Mouse (Mus musculus) intestine, embryonic 14.5 days (tissue): ENCODE measurements around the gene Suz12. TPM values are rescaled to one million over a fixed set of nuclear protein-coding genes. Genes with fewer than 3 reads are reported as not detected.
"Not testable (repeated sequence)": the region's sequence is repeated elsewhere in the genome, so short reads cannot be mapped to it uniquely, and the experiment has no call there.

Experiments used
- ATAC-seq: fragments of 200-750 bp; cut with Nextera tagmentation; replicated peaks from 2 replicates; pipeline ENCODE4 v1.8.0; 2017; ENCODE audit warnings: low read depth, moderate number of reproducible peaks, moderate TSS enrichment, moderate library complexity; ENCODE audit not compliant: low FRiP score, low TSS enrichment
- DNase-seq: peaks from one replicate; pipeline ENCODE4 v3.0.0-alpha.2; 2018; ENCODE audit warnings: low spot score
- H3K27ac ChIP-seq: fragments of 300-500 bp; sonication (generic); 2 replicates; pipeline ENCODE4 v1.5.1; 2014; ENCODE audit warnings: low read depth, mild to moderate bottlenecking, control low read depth
- H3K27me3 ChIP-seq: fragments of 300-500 bp; sonication (generic); replicated peaks from 2 replicates; pipeline ENCODE4 v1.6.1; 2014; ENCODE audit warnings: low read length, control low read depth; ENCODE audit not compliant: control insufficient read depth, insufficient read depth
- H3K36me3 ChIP-seq: fragments of 300-500 bp; sonication (generic); 2 replicates; pipeline ENCODE4 v1.6.1; 2014; ENCODE audit warnings: low read length, control low read depth; ENCODE audit not compliant: control insufficient read depth, insufficient read depth
- H3K4me1 ChIP-seq: fragments of 300-500 bp; sonication (generic); replicated peaks from 2 replicates; pipeline ENCODE4 v1.6.1; 2014; ENCODE audit warnings: low read length, control low read depth, mixed read lengths; ENCODE audit not compliant: control insufficient read depth, insufficient read depth
- H3K4me2 ChIP-seq: fragments of 300-500 bp; sonication (generic); 2 replicates; pipeline ENCODE4 v1.6.1; 2014; ENCODE audit warnings: low read length
- H3K4me3 ChIP-seq: fragments of 300-500 bp; sonication (generic); 2 replicates; pipeline ENCODE4 v1.5.1; 2014; ENCODE audit warnings: low read depth, low read length, control low read depth, mixed read lengths
- H3K9ac ChIP-seq: fragments of 300-500 bp; sonication (generic); 2 replicates; pipeline ENCODE4 v1.6.1; 2014; ENCODE audit warnings: mild to moderate bottlenecking, low read length
- H3K9me3 ChIP-seq: fragments of 300-500 bp; sonication (generic); 2 replicates; pipeline ENCODE4 v1.6.1; 2016; ENCODE audit warnings: low read length, control low read depth; ENCODE audit not compliant: control insufficient read depth
- WGBS: fragments of 180-500 bp; shearing (Covaris S2); extraction: QIAGEN DNeasy Blood & Tissue Kit; methylation state at CpG from one replicate; pipeline ENCODE4 v1.1.7; 2014; 5-methylcytosine and 5-hydroxymethylcytosine counted together
- polyA plus RNA-seq: library from polyadenylated mRNA; unstranded; fragments of >200 nt; fragmentation: Nextera tagmentation; extraction: Ambion mirVana; gene quantifications from 2 replicates; pipeline ENCODE4 v1.2.1, GENCODE M21; 2014

Suz12 gene
- polyA plus RNA-seq, 1 experiment from 2014 or later, result 29.6 TPM

DNA sequence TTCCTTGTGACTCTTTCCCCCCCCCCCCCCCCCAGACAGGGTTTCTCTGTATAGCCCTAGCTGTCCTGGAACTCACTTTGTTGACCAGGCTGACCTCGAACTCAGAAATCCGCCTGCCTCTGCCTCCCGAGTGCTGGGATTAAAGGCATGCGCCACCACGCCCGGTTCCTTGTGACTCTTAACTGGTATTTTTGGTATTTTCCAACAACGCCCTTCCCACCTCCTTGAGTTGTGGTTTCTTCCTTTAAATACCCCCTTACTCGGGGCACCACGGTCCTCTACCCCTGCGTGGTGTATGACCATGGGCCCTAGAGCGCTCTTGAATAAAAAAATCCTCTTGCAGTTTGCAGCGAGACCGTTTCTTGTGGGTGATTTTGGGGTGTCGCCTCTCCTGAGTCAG lies 15.8 kb upstream of the Suz12 start:
- peaks cover 35% of the 10 kb centered on the region for H3K27me3 ChIP-seq
- DNase-seq, H3K36me3 ChIP-seq, H3K4me1 ChIP-seq, H3K27ac ChIP-seq, H3K4me3 ChIP-seq, H3K9me3 ChIP-seq, H3K9ac ChIP-seq, H3K4me2 ChIP-seq, ATAC-seq: not testable (repeated sequence)
- 95% methylated on average over 14 of the region's 14 CpGs for WGBS

DNA sequence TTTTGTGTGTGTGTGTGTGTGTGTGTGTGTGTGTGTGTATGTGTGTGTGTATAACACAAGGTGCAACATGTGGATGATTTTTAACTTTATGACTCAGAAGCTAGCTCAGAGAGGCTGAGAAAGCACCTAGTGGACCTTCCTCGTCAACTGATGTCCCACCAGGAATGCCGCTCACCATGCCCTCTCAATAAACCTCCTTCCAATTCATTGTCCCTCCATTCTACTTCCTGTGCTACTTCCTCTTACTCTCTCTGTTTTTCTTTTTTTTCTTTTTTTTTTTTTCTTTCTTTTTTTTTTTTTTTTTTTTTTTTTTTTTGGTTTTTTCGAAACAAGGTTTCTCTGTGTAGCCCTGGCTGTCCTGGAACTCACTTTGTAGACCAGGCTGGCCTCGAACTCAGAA lies 15.2 kb upstream of the Suz12 start:
- not testable (repeated sequence) for ATAC-seq, H3K36me3 ChIP-seq, H3K4me2 ChIP-seq, H3K4me3 ChIP-seq, DNase-seq, H3K27ac ChIP-seq, H3K4me1 ChIP-seq, H3K9ac ChIP-seq, H3K9me3 ChIP-seq
- H3K27me3 ChIP-seq, result peaks cover 29% of the 10 kb centered on the region
- WGBS, result 91% methylated on average over 3 of the region's 4 CpGs

DNA sequence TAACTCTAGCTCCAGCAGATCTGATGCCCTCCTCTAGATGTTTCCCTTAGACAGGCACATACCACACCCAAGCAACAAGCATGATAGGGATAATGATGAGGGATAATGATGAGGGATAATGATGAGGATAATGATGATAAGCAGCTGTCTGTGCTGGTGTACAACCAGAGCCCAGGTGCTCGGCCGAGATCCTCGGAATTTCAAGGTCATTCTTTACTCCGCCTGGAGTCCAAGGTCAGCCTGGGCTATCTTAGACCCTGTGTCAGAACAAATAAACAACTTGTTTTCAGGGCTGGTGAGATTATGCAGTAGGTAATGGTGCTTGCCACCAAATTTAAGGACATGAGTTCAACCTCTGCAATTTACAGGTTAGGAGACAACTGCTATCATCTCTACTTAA lies 6.0 kb upstream of the Suz12 start:
- 82% methylated on average over 4 of the region's 4 CpGs for WGBS
- Histone ChIP-seq H3K9ac (no peak overlapping the region), H3K27me3 (no peaks in the 10 kb centered on the region), H3K9me3 (no peaks in the 10 kb centered on the region), H3K4me1 (no peaks in the 10 kb centered on the region), H3K4me3 (no peak overlapping the region), H3K4me2 (no peak overlapping the region), H3K36me3 (no peaks in the 10 kb centered on the region), H3K27ac (no peak overlapping the region)
- DNase-seq (no peak), ATAC-seq (no peak)

DNA sequence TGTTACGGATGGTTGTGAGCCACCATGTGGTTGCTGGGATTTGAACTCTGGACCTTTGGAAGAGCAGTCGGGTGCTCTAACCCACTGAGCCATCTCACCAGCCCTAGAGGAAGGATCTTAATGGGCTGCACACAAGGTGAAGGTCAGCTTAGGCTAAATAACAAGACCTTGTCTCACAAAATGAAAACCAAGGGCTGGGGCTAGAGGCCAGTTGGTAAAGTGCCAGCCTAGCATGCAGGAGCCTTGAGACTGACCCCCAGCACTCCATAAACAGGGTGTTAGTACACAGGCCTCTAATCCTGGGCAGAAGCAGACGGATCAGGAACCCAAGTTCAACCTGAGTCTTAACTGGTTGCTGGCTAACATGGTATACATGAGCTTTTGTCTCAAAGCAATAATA lies 5.0 kb upstream of the Suz12 start:
- 83% methylated on average over 3 of the region's 3 CpGs for WGBS
- H3K4me2 ChIP-seq, result no peak overlapping the region
- H3K27ac ChIP-seq, result no peak overlapping the region
- no peaks in the 10 kb centered on the region for H3K36me3 ChIP-seq
- ATAC-seq (no peak), DNase-seq (no peak)
- H3K9ac ChIP-seq, result no peak overlapping the region
- no peaks in the 10 kb centered on the region for H3K9me3 ChIP-seq
- no peaks in the 10 kb centered on the region for H3K27me3 ChIP-seq
- H3K4me1 ChIP-seq, result no peaks in the 10 kb centered on the region
- H3K4me3 ChIP-seq, result no peak overlapping the region

DNA sequence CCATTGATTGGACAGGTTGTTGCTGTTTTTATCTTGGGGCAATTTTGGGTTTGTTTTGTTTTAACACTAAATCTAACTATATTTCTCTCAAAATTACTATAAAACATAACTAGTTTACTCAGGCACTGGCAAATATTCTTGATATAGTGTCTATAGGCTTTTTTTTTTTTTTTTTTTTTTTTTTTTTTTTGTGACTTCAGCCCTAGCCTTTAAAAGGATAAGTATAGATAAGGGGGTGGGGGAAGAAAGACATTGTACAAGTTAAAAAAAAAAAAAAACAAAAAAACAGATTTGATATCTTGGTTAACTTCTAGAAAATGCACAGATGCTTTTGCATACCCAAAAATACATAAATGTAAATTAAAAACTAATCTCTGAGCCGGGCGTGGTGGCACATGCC lies 2.8 kb upstream of the Suz12 start:
- ATAC-seq, result no peak
- DNase-seq, result no peak
- 90% methylated on average over 2 of the region's 2 CpGs for WGBS
- Histone ChIP-seq H3K4me2 (no peak overlapping the region), H3K36me3 (no peaks in the 10 kb centered on the region), H3K4me3 (no peak overlapping the region), H3K4me1 (no peaks in the 10 kb centered on the region; the same call in 1 of the 2 replicates), H3K9me3 (no peaks in the 10 kb centered on the region), H3K27ac (no peak overlapping the region), H3K9ac (no peak overlapping the region), H3K27me3 (no peaks in the 10 kb centered on the region)

DNA sequence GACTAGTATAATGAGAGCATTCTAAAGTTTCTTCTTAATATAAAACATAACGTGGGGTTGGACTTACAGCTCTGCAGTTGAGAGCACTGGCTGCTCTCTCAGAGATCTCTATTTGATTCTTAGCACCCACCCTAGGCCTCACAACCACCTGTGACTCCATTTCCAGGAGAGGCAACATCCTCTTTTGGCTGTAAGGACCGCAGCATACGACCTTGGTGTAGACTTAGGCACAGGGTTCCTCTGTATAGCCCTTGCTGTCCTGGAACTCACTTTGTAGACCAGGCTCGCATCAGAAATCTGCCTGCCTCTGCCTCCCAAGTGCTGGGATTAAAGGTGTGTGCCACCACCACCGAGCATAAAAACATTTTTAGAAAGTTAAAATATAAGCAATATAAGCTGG lies 1.3 kb upstream of the Suz12 start:
- Histone ChIP-seq H3K9ac (no peak overlapping the region), H3K4me2 (no peak overlapping the region), H3K4me1 (no peaks in the 10 kb centered on the region; the same call in 1 of the 2 replicates), H3K4me3 (no peak overlapping the region), H3K27ac (no peak overlapping the region), H3K27me3 (no peaks in the 10 kb centered on the region), H3K9me3 (no peaks in the 10 kb centered on the region), H3K36me3 (peaks cover 10% of the 10 kb centered on the region)
- WGBS, result 92% methylated on average over 5 of the region's 5 CpGs
- ATAC-seq (no peak), DNase-seq (no peak)

DNA sequence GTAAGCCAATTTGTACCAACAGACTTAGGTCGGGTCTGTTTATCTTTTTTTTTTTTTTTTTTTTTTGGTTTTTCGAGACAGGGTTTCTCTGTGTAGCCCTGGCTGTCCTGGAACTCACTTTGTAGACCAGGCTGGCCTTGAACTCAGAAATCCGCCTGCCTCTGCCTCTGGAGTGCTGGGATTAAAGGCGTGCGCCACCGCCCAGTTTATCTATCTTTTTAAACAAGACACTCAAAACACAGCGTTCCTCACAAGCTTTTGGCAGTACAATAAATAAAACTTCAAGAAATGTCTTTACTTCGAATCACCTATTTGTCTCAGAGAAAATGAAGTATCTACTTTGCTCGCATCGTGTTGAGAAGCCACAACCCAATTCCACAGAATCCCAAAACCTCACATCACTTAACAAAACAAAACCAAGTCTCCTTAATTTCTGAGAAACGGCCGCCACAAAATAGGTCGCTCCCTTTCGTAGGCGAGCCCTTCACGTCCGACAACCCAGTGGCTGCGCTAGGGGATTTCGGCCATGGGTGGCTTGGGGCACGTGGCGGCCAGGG lies 793 bp upstream of the Suz12 start:
- Histone ChIP-seq H3K36me3 (peaks cover 16% of the 10 kb centered on the region), H3K27me3 (no peaks in the 10 kb centered on the region), H3K4me1 (no peaks in the 10 kb centered on the region; the same call in 1 of the 2 replicates), H3K4me2 (peak overlapping the region; percentile 77), H3K9me3 (no peaks in the 10 kb centered on the region), H3K4me3 (peak overlapping the region; percentile 99), H3K9ac (peak overlapping the region; percentile 67), H3K27ac (peak overlapping the region; percentile 99)
- DNase-seq, result no peak
- WGBS, result 24% methylated on average over 20 of the region's 21 CpGs
- ATAC-seq, result no peak

DNA sequence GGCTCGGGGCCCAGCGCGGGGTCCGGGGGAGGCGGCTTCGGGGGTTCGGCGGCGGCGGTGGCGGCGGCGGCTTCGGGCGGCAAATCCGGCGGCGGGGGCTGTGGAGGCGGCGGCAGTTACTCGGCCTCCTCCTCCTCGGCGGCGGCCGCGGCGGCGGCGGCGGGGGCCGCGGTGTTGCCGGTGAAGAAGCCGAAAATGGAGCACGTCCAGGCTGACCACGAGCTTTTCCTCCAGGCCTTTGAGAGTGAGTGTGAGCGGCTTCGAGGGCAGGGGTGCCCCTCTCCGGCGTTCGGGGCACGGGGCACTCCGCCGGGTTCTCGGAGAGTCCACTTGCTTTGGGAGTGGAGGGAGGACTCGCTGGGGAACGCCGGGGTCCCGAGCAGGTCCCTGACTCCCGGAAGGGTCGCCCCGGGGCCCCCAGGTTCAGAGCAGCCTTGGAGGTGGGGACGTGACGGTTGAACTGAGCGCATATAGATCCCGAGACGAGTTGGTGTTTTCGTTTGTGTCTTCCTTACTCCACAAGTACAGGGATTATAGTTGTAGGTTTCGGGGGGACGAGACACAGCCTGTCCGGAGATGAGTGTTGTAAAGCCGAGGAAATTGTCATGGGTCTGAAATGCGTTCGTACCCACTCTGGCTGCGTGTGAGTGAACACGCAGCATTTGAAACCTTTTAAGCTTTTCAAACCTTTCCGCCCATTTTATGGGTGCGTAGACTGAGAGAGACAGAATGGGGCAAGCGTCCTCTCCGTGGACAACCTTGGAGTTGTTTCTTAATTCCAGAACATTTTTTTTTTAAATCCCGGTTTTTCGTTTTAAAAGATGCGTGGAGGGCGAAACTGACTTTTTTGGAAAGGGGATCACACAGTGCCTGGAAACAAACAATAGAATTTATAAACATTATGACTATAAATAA lies 707 bp downstream of the Suz12 start:
- DNase-seq, result peak; percentile 84
- peak; percentile 45 for ATAC-seq
- under 1% methylated on average over 68 of the region's 74 CpGs for WGBS

More for the DNA sequence above, 707 bp downstream of the Suz12 start:
- no peaks in the 10 kb centered on the region for H3K9me3 ChIP-seq
- H3K9ac ChIP-seq, result peak overlapping the region; percentile 93
- peaks cover 24% of the 10 kb centered on the region for H3K36me3 ChIP-seq
- H3K27me3 ChIP-seq, result no peaks in the 10 kb centered on the region
- H3K4me2 ChIP-seq, result peak overlapping the region; percentile 58
- peak overlapping the region; percentile 99 for H3K27ac ChIP-seq
- H3K4me3 ChIP-seq, result peak overlapping the region; percentile 99
- H3K4me1 ChIP-seq, result no peaks in the 10 kb centered on the region; the same call in 1 of the 2 replicates
